Mouse (Mus musculus): ENCODE measurements around the gene Josd1.

The Josd1 gene
- long read RNA-seq, experiment 1, transcript Josd1-201 (4 exons, 3,440 nt), result major isoform, 6 of 10 reads
- long read RNA-seq, experiment 1, partial matches to known transcripts, result 3 of 10 reads
- long read RNA-seq, experiment 1, other reads (novel, unspliced or antisense), result 1 of 10 reads
- long read RNA-seq, experiment 2, partial matches to known transcripts, result 1 of 6 reads
- long read RNA-seq, experiment 2, other reads (novel, unspliced or antisense), result 3 of 6 reads

- intact Hi-C loops (cut with DNase I), result loop anchor here (5.0 kb wide), 1 partner anchor 55 kb away; the partner anchor contains the start of gene Sun2
These were observed at the start of gene Josd1 for GRCm38 (mm10) chr15:79687646-79688267. Gene Josd1 (minus strand): TSS chr15:79687919.

GRCm38 (mm10) chr15:79734311-79734710 is 46.6 kb upstream of the Josd1 start:
- intact Hi-C loops (cut with DNase I), result no loop called here

GRCm38 (mm10) chr15:79733640-79734039 is 45.9 kb upstream of the Josd1 start:
- intact Hi-C loops (cut with DNase I), result no loop called here

GRCm38 (mm10) chr15:79733192-79733591 is 45.5 kb upstream of the Josd1 start:
- intact Hi-C loops (cut with DNase I), result no loop called here

- intact Hi-C loops (cut with DNase I), result no loop called here
These were observed 43.8 kb upstream of the Josd1 start for GRCm38 (mm10) chr15:79731554-79731953.

- intact Hi-C loops (cut with DNase I), result no loop called here
These were observed 41.1 kb upstream of the Josd1 start for GRCm38 (mm10) chr15:79728731-79729388.

GRCm38 (mm10) chr15:79728311-79728710 is 40.6 kb upstream of the Josd1 start:
- intact Hi-C loops (cut with DNase I), result no loop called here

GRCm38 (mm10) chr15:79727840-79728239 is 40.1 kb upstream of the Josd1 start:
- intact Hi-C loops (cut with DNase I), result no loop called here

- intact Hi-C loops (cut with DNase I), result no loop called here
These were observed 37.6 kb upstream of the Josd1 start for GRCm38 (mm10) chr15:79725190-79725789.

- intact Hi-C loops (cut with DNase I), result no loop called here
These were observed 35.7 kb upstream of the Josd1 start for GRCm38 (mm10) chr15:79723439-79723838.

- intact Hi-C loops (cut with DNase I), result no loop called here
These were observed 33.1 kb upstream of the Josd1 start for GRCm38 (mm10) chr15:79720796-79721195.

GRCm38 (mm10) chr15:79720267-79720666 is 32.5 kb upstream of the Josd1 start:
- intact Hi-C loops (cut with DNase I), result no loop called here

- intact Hi-C loops (cut with DNase I), result no loop called here
These were observed 29.0 kb upstream of the Josd1 start for GRCm38 (mm10) chr15:79716710-79717109.

GRCm38 (mm10) chr15:79715646-79716045 is 27.9 kb upstream of the Josd1 start:
- intact Hi-C loops (cut with DNase I), result no loop called here

- intact Hi-C loops (cut with DNase I), result no loop called here
These were observed 20.6 kb upstream of the Josd1 start for GRCm38 (mm10) chr15:79708229-79708822.

GRCm38 (mm10) chr15:79706603-79707214 is 19.0 kb upstream of the Josd1 start:
- intact Hi-C loops (cut with DNase I), result no loop called here

GRCm38 (mm10) chr15:79697558-79698187 is 10.0 kb upstream of the Josd1 start:
- intact Hi-C loops (cut with DNase I), result no loop called here

GRCm38 (mm10) chr15:79697011-79697410 is 9.3 kb upstream of the Josd1 start:
- intact Hi-C loops (cut with DNase I), result no loop called here

GRCm38 (mm10) chr15:79696508-79696907 is 8.8 kb upstream of the Josd1 start:
- intact Hi-C loops (cut with DNase I), result no loop called here

- intact Hi-C loops (cut with DNase I), result no loop called here
These were observed 7.8 kb upstream of the Josd1 start for GRCm38 (mm10) chr15:79695516-79695915.

GRCm38 (mm10) chr15:79694512-79694911 is 6.8 kb upstream of the Josd1 start:
- intact Hi-C loops (cut with DNase I), result no loop called here
